Mouse (Mus musculus) hindbrain, embryonic 13.5 days (tissue): ENCODE results near the gene Gnat1. TPM values are rescaled to one million over a fixed set of nuclear protein-coding genes. Genes with fewer than 3 reads are reported as not detected.

Source experiments
- ATAC-seq: fragments of 200-750 bp; cut with Nextera tagmentation; 2 replicates; pipeline ENCODE4 v1.8.0; 2017; ENCODE audit warnings: moderate TSS enrichment; ENCODE audit not compliant: low FRiP score
- H3K27ac ChIP-seq: fragments of 300-500 bp; sonication (generic); 2 replicates; pipeline ENCODE4 v1.5.1; 2015; ENCODE audit warnings: inconsistent platforms, mild to moderate bottlenecking, moderate library complexity
- H3K27me3 ChIP-seq: fragments of 300-500 bp; sonication (generic); 2 replicates; pipeline ENCODE4 v1.6.1; 2015; ENCODE audit warnings: mild to moderate bottlenecking, inconsistent platforms
- H3K36me3 ChIP-seq: fragments of 300-500 bp; sonication (generic); 2 replicates; pipeline ENCODE4 v1.6.1; 2015; ENCODE audit warnings: mild to moderate bottlenecking, inconsistent platforms
- H3K4me1 ChIP-seq: fragments of 300-500 bp; sonication (generic); replicated peaks from 2 replicates; pipeline ENCODE4 v1.6.1; 2015; ENCODE audit warnings: inconsistent platforms
- H3K4me2 ChIP-seq: fragments of 300-500 bp; sonication (generic); 2 replicates; pipeline ENCODE4 v1.6.1; 2015; ENCODE audit warnings: inconsistent platforms, mild to moderate bottlenecking, moderate library complexity
- H3K4me3 ChIP-seq: fragments of 300-500 bp; sonication (generic); 2 replicates; pipeline ENCODE4 v1.5.1; 2015; ENCODE audit warnings: mild to moderate bottlenecking, inconsistent platforms
- H3K9ac ChIP-seq: fragments of 300-500 bp; sonication (generic); 2 replicates; pipeline ENCODE4 v1.6.1; 2015; ENCODE audit warnings: mild to moderate bottlenecking, inconsistent platforms
- H3K9me3 ChIP-seq: fragments of 300-500 bp; sonication (generic); 2 replicates; pipeline ENCODE4 v1.6.1; 2016; ENCODE audit warnings: inconsistent platforms
- WGBS: fragments of 180-500 bp; shearing (Covaris S2); methylation state at CpG from one replicate; pipeline ENCODE4 v1.1.7; 2015; 5-methylcytosine and 5-hydroxymethylcytosine counted together
- polyA plus RNA-seq: library from polyadenylated mRNA; unstranded; fragments of >200 nt; fragmentation: Nextera tagmentation; extraction: Ambion mirVana; gene quantifications from 2 replicates; pipeline ENCODE4 v1.2.1, GENCODE M21; 2015

The Gnat1 gene
- polyA plus RNA-seq, 1 experiment from 2014 or later, result 1.8 TPM

- H3K9ac ChIP-seq, result peak overlapping the region; percentile 71
- no peaks in the 10 kb centered on the region for H3K9me3 ChIP-seq
- H3K27ac ChIP-seq, result peak overlapping the region; percentile 60
- WGBS, result 2% methylated on average over 24 of the region's 24 CpGs
- H3K4me1 ChIP-seq, result peaks cover 51% of the 10 kb centered on the region
- H3K27me3 ChIP-seq, result peaks cover 52% of the 10 kb centered on the region
- no peaks in the 10 kb centered on the region for H3K36me3 ChIP-seq
- H3K4me2 ChIP-seq, result peak overlapping the region; percentile 74
- peak overlapping the region; percentile 44 for H3K4me3 ChIP-seq
- ATAC-seq, result peak; percentile 60
These were observed 12.3 kb downstream of the Gnat1 start for GRCm38 (mm10) chr9:107667219-107667618.

- Histone ChIP-seq H3K4me2 (peak overlapping the region; percentile 74), H3K9ac (peak overlapping the region; percentile 71), H3K9me3 (no peaks in the 10 kb centered on the region), H3K4me1 (peaks cover 51% of the 10 kb centered on the region), H3K27ac (peak overlapping the region; percentile 60), H3K27me3 (peaks cover 52% of the 10 kb centered on the region), H3K4me3 (peak overlapping the region; percentile 44), H3K36me3 (no peaks in the 10 kb centered on the region)
- under 1% methylated on average over 30 of the region's 30 CpGs for WGBS
- 0 out of 2 replicates have a peak, but pooled peaks have one; percentile 6 for ATAC-seq
These were observed 12.7 kb downstream of the Gnat1 start for GRCm38 (mm10) chr9:107666751-107667205.

- H3K27ac ChIP-seq, result no peak overlapping the region
These were observed 14.2 kb downstream of the Gnat1 start for GRCm38 (mm10) chr9:107665308-107665707.

GRCm38 (mm10) chr9:107663525-107663924, 16.0 kb downstream of the Gnat1 start:
- no peaks in the 10 kb centered on the region for H3K36me3 ChIP-seq
- H3K9me3 ChIP-seq, result no peaks in the 10 kb centered on the region
- peak overlapping the region; percentile 17; the same call in 1 of the 2 replicates for H3K4me2 ChIP-seq
- H3K27ac ChIP-seq, result no peak overlapping the region; the same call in 1 of the 2 replicates
- no peak overlapping the region for H3K4me3 ChIP-seq
- peaks cover 40% of the 10 kb centered on the region for H3K27me3 ChIP-seq
- no peak for ATAC-seq
- 34% methylated on average over 9 of the region's 9 CpGs for WGBS
- peaks cover 64% of the 10 kb centered on the region for H3K4me1 ChIP-seq
- H3K9ac ChIP-seq, result peak overlapping the region; percentile 46

More at GRCm38 (mm10) chr9:107665308-107665707, 14.2 kb downstream of the Gnat1 start:
- Histone ChIP-seq H3K27me3 (peaks cover 51% of the 10 kb centered on the region), H3K9me3 (no peaks in the 10 kb centered on the region), H3K9ac (0 out of 2 replicates have a peak overlapping the region, but pooled peaks have one; percentile 46), H3K4me3 (peak overlapping the region; percentile 44; the same call in 1 of the 2 replicates), H3K36me3 (no peaks in the 10 kb centered on the region), H3K4me2 (peak overlapping the region; percentile 74; the same call in 1 of the 2 replicates), H3K4me1 (peaks cover 58% of the 10 kb centered on the region)
- 80% methylated on average over 7 of the region's 7 CpGs for WGBS
- no peak for ATAC-seq

GRCm38 (mm10) chr9:107662342-107662741, 17.2 kb downstream of the Gnat1 start:
- no peak for ATAC-seq
- H3K36me3 ChIP-seq, result no peaks in the 10 kb centered on the region
- H3K27ac ChIP-seq, result no peak overlapping the region
- H3K9ac ChIP-seq, result no peak overlapping the region
- no peak overlapping the region for H3K4me2 ChIP-seq
- 94% methylated on average over 8 of the region's 8 CpGs for WGBS
- peaks cover 30% of the 10 kb centered on the region for H3K27me3 ChIP-seq
- H3K4me1 ChIP-seq, result peaks cover 52% of the 10 kb centered on the region
- H3K9me3 ChIP-seq, result no peaks in the 10 kb centered on the region
- H3K4me3 ChIP-seq, result no peak overlapping the region

GRCm38 (mm10) chr9:107660777-107661176, 18.7 kb downstream of the Gnat1 start:
- Histone ChIP-seq H3K27ac (no peak overlapping the region), H3K4me2 (no peak overlapping the region), H3K9ac (no peak overlapping the region), H3K4me1 (peaks cover 37% of the 10 kb centered on the region), H3K36me3 (no peaks in the 10 kb centered on the region), H3K9me3 (no peaks in the 10 kb centered on the region), H3K4me3 (no peak overlapping the region), H3K27me3 (peaks cover 14% of the 10 kb centered on the region)
- WGBS, result 50% methylated on average over 3 of the region's 3 CpGs
- ATAC-seq, result no peak

GRCm38 (mm10) chr9:107659961-107660360, 19.6 kb downstream of the Gnat1 start:
- Histone ChIP-seq H3K9me3 (no peaks in the 10 kb centered on the region), H3K9ac (no peak overlapping the region), H3K4me1 (peaks cover 35% of the 10 kb centered on the region), H3K4me2 (no peak overlapping the region), H3K27ac (peak overlapping the region; percentile 62), H3K36me3 (no peaks in the 10 kb centered on the region), H3K27me3 (peaks cover 6% of the 10 kb centered on the region), H3K4me3 (no peak overlapping the region)
- WGBS, result 78% methylated on average over 3 of the region's 3 CpGs
- ATAC-seq, result no peak

GRCm38 (mm10) chr9:107659551-107659950, 20.0 kb downstream of the Gnat1 start:
- Histone ChIP-seq H3K4me2 (no peak overlapping the region), H3K4me3 (no peak overlapping the region), H3K9ac (no peak overlapping the region), H3K4me1 (peaks cover 35% of the 10 kb centered on the region), H3K27ac (peak overlapping the region; percentile 62), H3K27me3 (0 out of 2 replicates have a peak, but pooled peaks cover 3% of the 10 kb centered on the region), H3K9me3 (no peaks in the 10 kb centered on the region), H3K36me3 (no peaks in the 10 kb centered on the region)
- peak; percentile 51; the same call in 1 of the 2 replicates for ATAC-seq
- 51% methylated on average over 10 of the region's 10 CpGs for WGBS

- no peaks in the 10 kb centered on the region for H3K27me3 ChIP-seq
- no peak overlapping the region for H3K4me2 ChIP-seq
- H3K27ac ChIP-seq, result no peak overlapping the region
- WGBS, result 91% methylated on average over 6 of the region's 6 CpGs
- peaks cover 25% of the 10 kb centered on the region for H3K4me1 ChIP-seq
- no peak overlapping the region for H3K9ac ChIP-seq
- H3K36me3 ChIP-seq, result no peaks in the 10 kb centered on the region
- H3K4me3 ChIP-seq, result no peak overlapping the region
- ATAC-seq, result no peak
- no peaks in the 10 kb centered on the region for H3K9me3 ChIP-seq
These were observed 21.4 kb downstream of the Gnat1 start for GRCm38 (mm10) chr9:107658096-107658495.

- Histone ChIP-seq H3K4me2 (no peak overlapping the region), H3K27me3 (no peaks in the 10 kb centered on the region), H3K9me3 (no peaks in the 10 kb centered on the region), H3K36me3 (no peaks in the 10 kb centered on the region), H3K27ac (no peak overlapping the region), H3K4me3 (no peak overlapping the region), H3K9ac (no peak overlapping the region), H3K4me1 (peaks cover 21% of the 10 kb centered on the region)
- no peak for ATAC-seq
- WGBS, result 88% methylated on average over 5 of the region's 5 CpGs
These were observed 22.4 kb downstream of the Gnat1 start for GRCm38 (mm10) chr9:107657144-107657543.

- Histone ChIP-seq H3K27ac (no peak overlapping the region), H3K4me1 (peaks cover 33% of the 10 kb centered on the region), H3K4me3 (no peak overlapping the region), H3K9me3 (no peaks in the 10 kb centered on the region), H3K4me2 (no peak overlapping the region), H3K9ac (no peak overlapping the region), H3K36me3 (no peaks in the 10 kb centered on the region), H3K27me3 (no peaks in the 10 kb centered on the region)
- 80% methylated on average over 4 of the region's 4 CpGs for WGBS
- no peak for ATAC-seq
These were observed 24.9 kb downstream of the Gnat1 start for GRCm38 (mm10) chr9:107654585-107654984.

GRCm38 (mm10) chr9:107653474-107653873, 26.0 kb downstream of the Gnat1 start:
- no peak overlapping the region for H3K27ac ChIP-seq
- peaks cover 31% of the 10 kb centered on the region for H3K4me1 ChIP-seq
- H3K9ac ChIP-seq, result no peak overlapping the region
- no peaks in the 10 kb centered on the region for H3K36me3 ChIP-seq
- no peak for ATAC-seq
- 95% methylated on average over 2 of the region's 2 CpGs for WGBS
- H3K9me3 ChIP-seq, result no peaks in the 10 kb centered on the region
- H3K4me2 ChIP-seq, result no peak overlapping the region
- H3K4me3 ChIP-seq, result no peak overlapping the region
- H3K27me3 ChIP-seq, result no peaks in the 10 kb centered on the region
